Mouse (Mus musculus): Measurements from ENCODE around the gene H2-T22. TPM values are rescaled to one million over a fixed set of nuclear protein-coding genes. Genes with fewer than 3 reads are reported as not detected.

The H2-T22 gene
- polyA plus RNA-seq, 2 experiments: 7.9 to 10.6 TPM

GRCm38 (mm10) chr17:35998545-35999305 lies 43.8 kb downstream of the H2-T22 start:
- H3K9me3 ChIP-seq (ENCODE audit: control insufficient read depth, low read length): peaks cover 13% of the 10 kb centered on the region
- peak overlapping the region; percentile 60 for H3K27ac ChIP-seq
- H3K4me3 ChIP-seq (ENCODE audit: insufficient read depth in 1 of 2, low read depth in 2 of 2, low read length in 2 of 2): peak overlapping the region; percentile 53 to 61
- peaks cover 42 to 57% of the 10 kb centered on the region in 2 experiments for H3K4me1 ChIP-seq (replicated peaks; ENCODE audit: control insufficient read depth in 2 of 2, insufficient read depth in 2 of 2, low read length in 1 of 2)
- 44% methylated on average over 6 of the region's 6 CpGs for WGBS (ENCODE audit: insufficient replicate concordance)
- H3K36me3 ChIP-seq (replicated peaks; ENCODE audit: control insufficient read depth, insufficient read depth, low read depth): peaks cover 10% of the 10 kb centered on the region
- H3K27me3 ChIP-seq (ENCODE audit: control insufficient read depth, insufficient read depth, low read length): no peaks in the 10 kb centered on the region
- DNase-seq (ENCODE audit: low read depth in 3 of 3, low spot score in 3 of 3) (no peak), ATAC-seq (ENCODE audit: insufficient read depth) (no peak)
- peak overlapping the region; percentile 59 for H3K9ac ChIP-seq (replicated peaks)
- no peak for TF ChIP-seq CTCF (IDR thresholded peaks at IDR 0.05; ENCODE audit: low read depth)
- TF ChIP-seq EP300 (IDR thresholded peaks at IDR 0.05; ENCODE audit: low read depth): no peak
- peak overlapping the region; percentile 68 for H3K4me2 ChIP-seq (ENCODE audit: low read depth)

GRCm38 (mm10) chr17:35997713-35998510 lies 44.6 kb downstream of the H2-T22 start:
- Histone ChIP-seq H3K27me3 (ENCODE audit: control insufficient read depth, insufficient read depth, low read length) (no peaks in the 10 kb centered on the region), H3K36me3 (replicated peaks; ENCODE audit: control insufficient read depth, insufficient read depth, low read depth) (peaks cover 4% of the 10 kb centered on the region; the same call in 1 of the 2 replicates), H3K9ac (replicated peaks) (peak overlapping the region; percentile 59), H3K4me3 (ENCODE audit: insufficient read depth in 1 of 2, low read depth in 2 of 2, low read length in 2 of 2) (peak overlapping the region; percentile 53 to 61), H3K4me1 (replicated peaks; ENCODE audit: control insufficient read depth in 2 of 2, insufficient read depth in 2 of 2, low read length in 1 of 2) (peaks cover 42 to 54% of the 10 kb centered on the region in 2 experiments), H3K4me2 (ENCODE audit: low read depth) (peak overlapping the region; percentile 68), H3K27ac (peak overlapping the region; percentile 70), H3K9me3 (ENCODE audit: control insufficient read depth, low read length) (peaks cover 9% of the 10 kb centered on the region)
- peak; percentile 46 for ATAC-seq (ENCODE audit: insufficient read depth)
- TF ChIP-seq CTCF (IDR thresholded peaks at IDR 0.05; ENCODE audit: low read depth): peak; percentile 27; the same call in 1 of the 2 replicates
- no peak for TF ChIP-seq EP300 (IDR thresholded peaks at IDR 0.05; ENCODE audit: low read depth)
- WGBS (ENCODE audit: insufficient replicate concordance): 26% methylated on average over 12 of the region's 12 CpGs
- peak; percentile 61 to 70 (median 68) for DNase-seq (ENCODE audit: low read depth in 3 of 3, low spot score in 3 of 3)

DNA sequence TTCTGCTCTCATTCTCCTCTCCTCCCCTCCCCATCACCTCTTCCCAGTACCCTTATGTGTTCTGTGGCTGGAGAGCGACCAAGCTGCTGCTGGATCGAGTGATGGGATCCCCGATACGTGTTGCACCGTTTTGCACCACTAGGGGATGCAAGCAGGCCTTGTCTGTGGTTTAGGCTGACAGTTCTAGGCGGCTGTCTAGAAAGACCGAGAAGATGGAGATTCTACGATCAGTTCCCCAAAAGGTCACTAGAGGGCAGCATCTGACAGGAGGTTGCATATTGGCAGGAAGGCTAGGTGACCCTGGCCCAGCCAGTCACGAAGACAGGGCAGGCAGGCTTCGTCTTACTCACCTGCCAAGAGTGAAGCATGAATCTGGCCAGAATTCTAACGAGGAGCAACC lies 45.6 kb downstream of the H2-T22 start:
- no peaks in the 10 kb centered on the region; the same call in 1 of the 2 replicates for H3K9me3 ChIP-seq (ENCODE audit: control insufficient read depth, low read length)
- WGBS (ENCODE audit: insufficient replicate concordance): 2% methylated on average over 11 of the region's 11 CpGs
- H3K27ac ChIP-seq: peak overlapping the region; percentile 33; the same call in 1 of the 2 replicates
- DNase-seq (ENCODE audit: low read depth in 3 of 3, low spot score in 3 of 3) (peak; percentile 95 to 96 (median 96)), ATAC-seq (ENCODE audit: insufficient read depth) (peak; percentile 38)
- TF ChIP-seq EP300 (IDR thresholded peaks at IDR 0.05; ENCODE audit: low read depth) (no peak; the same call in 1 of the 2 replicates), CTCF (IDR thresholded peaks at IDR 0.05; ENCODE audit: low read depth) (peak; percentile 100)
- peaks cover 32 to 45% of the 10 kb centered on the region in 2 experiments for H3K4me1 ChIP-seq (replicated peaks; ENCODE audit: control insufficient read depth in 2 of 2, insufficient read depth in 2 of 2, low read length in 1 of 2)
- H3K9ac ChIP-seq (replicated peaks): no peak overlapping the region
- H3K27me3 ChIP-seq (ENCODE audit: control insufficient read depth, insufficient read depth, low read length): no peaks in the 10 kb centered on the region
- peak overlapping the region in 1 of 2 experiments; percentile 0; a peak in 1 of 4 replicates for H3K4me3 ChIP-seq (ENCODE audit: insufficient read depth in 1 of 2, low read depth in 2 of 2, low read length in 2 of 2)
- peak overlapping the region; percentile 68 for H3K4me2 ChIP-seq (ENCODE audit: low read depth)
- H3K36me3 ChIP-seq (replicated peaks; ENCODE audit: control insufficient read depth, insufficient read depth, low read depth): no peaks in the 10 kb centered on the region

DNA sequence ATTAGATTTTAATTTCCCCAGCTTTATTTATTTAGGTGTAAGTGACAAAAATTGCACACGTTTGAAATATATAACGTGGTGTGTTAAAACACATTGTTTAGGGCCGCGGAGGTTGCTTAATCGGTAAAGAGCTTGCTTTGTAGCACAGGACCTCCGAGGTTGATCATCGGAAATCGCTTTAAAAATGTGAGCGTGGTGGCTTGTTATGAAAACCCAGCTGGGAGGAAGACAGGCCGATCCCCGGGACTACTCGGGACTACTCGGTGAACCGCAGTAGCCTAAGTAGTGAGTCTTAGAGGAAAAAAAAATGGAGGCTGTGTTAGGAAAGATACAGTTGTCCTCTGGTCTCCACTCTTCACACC lies 47.7 kb downstream of the H2-T22 start:
- Histone ChIP-seq H3K27ac (peak overlapping the region; percentile 69), H3K4me1 (replicated peaks; ENCODE audit: control insufficient read depth in 2 of 2, insufficient read depth in 2 of 2, low read length in 1 of 2) (peaks cover 18 to 27% of the 10 kb centered on the region in 2 experiments), H3K4me2 (ENCODE audit: low read depth) (peak overlapping the region; percentile 80), H3K4me3 (ENCODE audit: insufficient read depth in 1 of 2, low read depth in 2 of 2, low read length in 2 of 2) (peak overlapping the region; percentile 75 to 82), H3K9ac (replicated peaks) (peak overlapping the region; percentile 78), H3K9me3 (ENCODE audit: control insufficient read depth, low read length) (no peaks in the 10 kb centered on the region), H3K27me3 (ENCODE audit: control insufficient read depth, insufficient read depth, low read length) (no peaks in the 10 kb centered on the region), H3K36me3 (replicated peaks; ENCODE audit: control insufficient read depth, insufficient read depth, low read depth) (no peaks in the 10 kb centered on the region)
- WGBS (ENCODE audit: insufficient replicate concordance): 3% methylated on average over 14 of the region's 14 CpGs
- TF ChIP-seq CTCF (IDR thresholded peaks at IDR 0.05; ENCODE audit: low read depth) (no peak), EP300 (IDR thresholded peaks at IDR 0.05; ENCODE audit: low read depth) (no peak)
- no peak for DNase-seq (ENCODE audit: low read depth in 3 of 3, low spot score in 3 of 3)
- no peak for ATAC-seq (ENCODE audit: insufficient read depth)

All from liver, embryonic 14.5 days (tissue).